Mouse (Mus musculus) heart, adult 2 months (tissue): ENCODE data around the gene Olfr519. TPM values are rescaled to one million over a fixed set of nuclear protein-coding genes. Genes with fewer than 3 reads are reported as not detected.

Source experiments
- DNase-seq, 2 experiments: peaks; one replicate each; pipeline ENCODE4 v3.0.0; 2021
- H3K27ac ChIP-seq: fragments of 200-600 bp; 2 replicates; pipeline ENCODE4 v1.8.1; 2022
- H3K27me3 ChIP-seq: fragments of 200-500 bp; 2 replicates; pipeline ENCODE4 v1.6.1; 2012; ENCODE audit warnings: mild to moderate bottlenecking, low read length, inconsistent platforms, mixed read lengths; ENCODE audit not compliant: control insufficient read depth, insufficient read depth
- H3K36me3 ChIP-seq: fragments of 200-500 bp; 2 replicates; pipeline ENCODE4 v1.6.1; 2012; ENCODE audit warnings: low read length, inconsistent platforms; ENCODE audit not compliant: control insufficient read depth, insufficient read depth
- H3K4me1 ChIP-seq: fragments of 200-500 bp; 2 replicates; pipeline ENCODE4 v1.6.1; 2011; ENCODE audit warnings: low read length; ENCODE audit not compliant: control insufficient read depth, insufficient read depth
- H3K4me3 ChIP-seq: fragments of 200-600 bp; 2 replicates; pipeline ENCODE4 v1.8.1; 2022
- H3K79me2 ChIP-seq: fragments of 200-500 bp; replicated peaks from 2 replicates; pipeline ENCODE4 v1.6.1; 2012; ENCODE audit warnings: mild to moderate bottlenecking, inconsistent platforms, low read length, moderate library complexity, mixed read lengths; ENCODE audit not compliant: control insufficient read depth, insufficient read depth
- H3K9ac ChIP-seq: fragments of 200-500 bp; 2 replicates; pipeline ENCODE4 v1.6.1; 2012; ENCODE audit warnings: low read depth, mild to moderate bottlenecking, control low read depth, inconsistent platforms, low read length, mixed read lengths
- CTCF ChIP-seq: fragments of 200-600 bp; IDR thresholded peaks from 2 replicates; pipeline ENCODE4 v1.8.1; 2022; ENCODE audit warnings: antibody characterized with exemption, mild to moderate bottlenecking, moderate library complexity
- EP300 ChIP-seq: fragments of 200-500 bp; IDR thresholded peaks from 2 replicates; pipeline ENCODE4 v1.6.1; 2011; ENCODE audit warnings: low read depth, low read length, control low read depth; ENCODE audit not compliant: insufficient read depth
- POLR2A ChIP-seq: fragments of 200-500 bp; IDR thresholded peaks from 2 replicates; pipeline ENCODE4 v1.6.1; 2011; ENCODE audit warnings: mild to moderate bottlenecking, low read depth, low read length, control low read depth; ENCODE audit not compliant: insufficient read depth
- whole genome bisulfite sequencing: fragments of 180-500 bp; shearing (Covaris S2); methylation state at CpG from one replicate; pipeline ENCODE4 v1.1.7; 2018; 5-methylcytosine and 5-hydroxymethylcytosine counted together
- intact Hi-C: fragments of 180-260 bp; cut with DNase I; formaldehyde crosslinking; loops from one replicate; pipeline ENCODE4 v1.15.1; 2025
- polyA plus RNA-seq: library from polyadenylated mRNA; depleted of rRNA; stranded (reverse); fragments of >200 nt; gene quantifications from 2 replicates; pipeline ENCODE4 v1.2.3, GENCODE M21; 2012; rRNA removed
- total RNA-seq, 2 experiments: library from RNA; stranded (reverse); gene quantifications; 2 replicates each; pipeline ENCODE4 v1.2.3; 2021

Gene Olfr519
- total and polyA plus RNA-seq, 3 experiments, result not detected

GRCm38 (mm10) chr7:108884906-108885305 is 9.3 kb downstream of the Olfr519 start, which contains the start of gene Olfr518:
Gene Olfr518, minus strand, starts transcription at chr7:108885006.
- no peak for DNase-seq
- H3K79me2 ChIP-seq, result no peaks in the 10 kb centered on the region
- intact Hi-C loops, result no loop called here
- H3K27me3 ChIP-seq, result no peaks in the 10 kb centered on the region
- WGBS, result 67% methylated on average over 4 of the region's 4 CpGs
- H3K4me3 ChIP-seq, result no peak within 1 kb of the TSS
- no peak within 1 kb of the TSS for H3K9ac ChIP-seq
- no peaks in the 10 kb centered on the region for H3K36me3 ChIP-seq
- TF ChIP-seq POLR2A (no peak), CTCF (no peak)
- H3K27ac ChIP-seq, result no peak within 1 kb of the TSS
- no peaks in the 10 kb centered on the region for H3K4me1 ChIP-seq

GRCm38 (mm10) chr7:108872279-108872678 is 21.9 kb downstream of the Olfr519 start, which contains the start of gene Olfr517:
Gene Olfr517, minus strand, starts transcription at chr7:108872379.
- no peak for TF ChIP-seq EP300
- Histone ChIP-seq H3K27me3 (no peaks in the 10 kb centered on the region), H3K27ac (no peak within 1 kb of the TSS), H3K9ac (no peak within 1 kb of the TSS), H3K4me3 (no peak within 1 kb of the TSS), H3K36me3 (no peaks in the 10 kb centered on the region), H3K4me1 (no peaks in the 10 kb centered on the region), H3K79me2 (no peaks in the 10 kb centered on the region)
- intact Hi-C loops, result no loop called here
- no peak for DNase-seq
- WGBS, result 47% methylated on average over 2 of the region's 2 CpGs

GRCm38 (mm10) chr7:108850429-108850828 is 43.8 kb downstream of the Olfr519 start, which contains the start of gene Olfr516:
Gene Olfr516, minus strand, starts transcription at chr7:108850529.
- H3K9ac ChIP-seq, result no peak within 1 kb of the TSS
- WGBS, result 79% methylated on average over 2 of the region's 2 CpGs
- intact Hi-C loops, result loop anchor here (2.0 to 5.0 kb wide), 2 partner anchors 47 to 84 kb away; partner anchors contain the start of gene Eif3f
- no peaks in the 10 kb centered on the region for H3K79me2 ChIP-seq
- H3K4me1 ChIP-seq, result no peaks in the 10 kb centered on the region
- no peak within 1 kb of the TSS for H3K27ac ChIP-seq
- H3K4me3 ChIP-seq, result no peak within 1 kb of the TSS
- no peaks in the 10 kb centered on the region for H3K27me3 ChIP-seq
- no peak for TF ChIP-seq CTCF
- H3K36me3 ChIP-seq, result no peaks in the 10 kb centered on the region
- DNase-seq, result no peak

Other genes starting within 250 kb of the Olfr519 start
- gene Olfr509, start 242.5 kb downstream of the Olfr519 start, total RNA-seq, result not detected
- gene Olfr509, start 242.5 kb downstream of the Olfr519 start, polyA plus RNA-seq, result not detected in 2 replicates
- not detected for gene Olfr510, start 228.0 kb downstream of the Olfr519 start, total RNA-seq
- not detected in 2 replicates for gene Olfr510, start 228.0 kb downstream of the Olfr519 start, polyA plus RNA-seq
- not detected for gene Olfr512, start 181.1 kb downstream of the Olfr519 start, total RNA-seq
- gene Olfr512, start 181.1 kb downstream of the Olfr519 start, polyA plus RNA-seq, result not detected in 2 replicates
- gene Olfr513, start 143.4 kb downstream of the Olfr519 start, total RNA-seq, result not detected
- gene Olfr513, start 143.4 kb downstream of the Olfr519 start, polyA plus RNA-seq, result not detected in 2 replicates
- not detected for gene Olfr514, start 68.4 kb downstream of the Olfr519 start, total RNA-seq
- not detected in 2 replicates for gene Olfr514, start 68.4 kb downstream of the Olfr519 start, polyA plus RNA-seq
- gene Olfr516, start 43.9 kb downstream of the Olfr519 start, total RNA-seq, result not detected
- gene Olfr516, start 43.9 kb downstream of the Olfr519 start, polyA plus RNA-seq, result not detected in 2 replicates
- gene Olfr517, start 22.0 kb downstream of the Olfr519 start, total RNA-seq, result not detected
- gene Olfr517, start 22.0 kb downstream of the Olfr519 start, polyA plus RNA-seq, result not detected in 2 replicates
- gene Olfr518, start 9.4 kb downstream of the Olfr519 start, total RNA-seq, result not detected
- gene Olfr518, start 9.4 kb downstream of the Olfr519 start, polyA plus RNA-seq, result not detected in 2 replicates
- 10 to 100 TPM; 17.4 to 21.0 TPM for gene Nlrp10, start 35.8 kb upstream of the Olfr519 start, total RNA-seq
- gene Nlrp10, start 35.8 kb upstream of the Olfr519 start, polyA plus RNA-seq, result 8.1 and 14.4 TPM in 2 replicates
- gene Eif3f, start 40.0 kb upstream of the Olfr519 start, total RNA-seq, result 10 to 100 TPM; 78.6 to 97.2 TPM
- gene Eif3f, start 40.0 kb upstream of the Olfr519 start, polyA plus RNA-seq, result 72.1 and 72.8 TPM in 2 replicates
- under 1 TPM; 0.26 to 0.52 TPM for gene Tub, start 55.9 kb upstream of the Olfr519 start, total RNA-seq
- 0.45 and 1.2 TPM in 2 replicates for gene Tub, start 55.9 kb upstream of the Olfr519 start, polyA plus RNA-seq
- 1 to 10 TPM; 1.1 to 1.9 TPM for gene Ric3, start 188.9 kb upstream of the Olfr519 start, total RNA-seq
- gene Ric3, start 188.9 kb upstream of the Olfr519 start, polyA plus RNA-seq, result 0.57 and 0.79 TPM in 2 replicates